Comparison of ENCODE assay signal across 8 mouse cellular contexts in the genomic region with DNA sequence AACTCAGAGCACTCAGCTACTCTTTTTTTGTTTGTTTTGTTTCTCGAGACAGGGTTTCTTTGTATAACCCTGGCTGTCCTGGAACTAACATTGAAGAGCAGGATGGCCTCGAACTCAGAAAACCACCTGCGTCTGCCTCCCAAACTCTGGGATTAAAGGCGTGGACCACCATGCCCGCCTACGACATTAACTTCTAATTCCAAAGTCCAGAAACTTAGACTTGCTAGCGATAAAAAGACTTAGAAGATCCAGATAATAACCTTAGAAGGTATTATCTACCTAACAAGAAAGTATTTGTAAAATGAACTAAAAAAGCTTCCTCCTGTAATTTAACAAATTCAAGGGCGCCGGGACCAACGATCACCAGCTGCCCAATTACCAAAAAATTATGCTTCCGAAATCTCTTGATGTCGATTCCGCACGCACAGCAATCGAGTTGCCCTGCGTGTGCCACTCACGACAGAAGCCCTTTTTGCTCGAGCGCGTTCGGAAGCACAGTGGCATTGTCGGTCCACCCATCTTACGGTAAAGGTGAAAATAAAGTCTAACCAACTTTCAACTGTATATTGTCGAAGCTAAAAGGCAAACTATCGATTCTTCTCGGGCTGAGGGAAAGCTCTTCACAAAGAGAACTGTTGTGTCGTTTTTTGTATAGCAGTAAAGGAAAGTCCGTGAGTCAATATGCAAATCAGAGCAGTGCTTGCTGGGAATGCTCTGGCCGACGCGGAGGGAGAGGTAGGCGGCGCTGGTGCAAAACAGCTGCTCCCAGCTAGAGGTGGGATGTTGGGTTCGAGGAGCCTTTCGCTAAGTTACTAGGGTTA. TPM values are rescaled to one million over a fixed set of nuclear protein-coding genes. Genes with fewer than 3 reads are reported as not detected.
A peak's percentile ranks its signal among the peaks of the same experiment; 100 is the strongest.
DNase-seq lines count a peak whose midpoint lies in the region; ATAC-seq and TF ChIP-seq lines count a peak whose summit lies in the region.

No protein-coding gene starts in this region.

- TF ChIP-seq RAD21 in MEL (IDR thresholded peaks at IDR 0.05; ENCODE audit: low read depth, low read length), result no peak

- peak; percentile 99 for TF ChIP-seq POLR2A in MEL (IDR thresholded peaks at IDR 0.05; ENCODE audit: control insufficient read depth in 1 of 2, insufficient read depth in 1 of 2, low read depth in 1 of 2, low read length in 2 of 2, poor library complexity in 1 of 2)
- TF ChIP-seq POLR2A in cerebellum, adult 2 months (IDR thresholded peaks at IDR 0.05; ENCODE audit: borderline replicate concordance, insufficient read depth, low read length), result peak; percentile 100

- no peaks in the 10 kb centered on the region for H3K27me3 ChIP-seq in MEL (ENCODE audit: control insufficient read depth in 1 of 2, insufficient read depth in 2 of 2, low read length in 2 of 2)
- no peaks in the 10 kb centered on the region for H3K27me3 ChIP-seq in cerebellum, adult 2 months (ENCODE audit: control insufficient read depth, insufficient read depth, low read length)
- no peaks in the 10 kb centered on the region for H3K27me3 ChIP-seq in forebrain, postnatal 0 days (ENCODE audit: insufficient read depth, low read length)
- H3K27me3 ChIP-seq in lung, embryonic 16.5 days (ENCODE audit: control insufficient read depth, insufficient read depth, low read depth, low read length), result no peaks in the 10 kb centered on the region

- H3K36me3 ChIP-seq in MEL (ENCODE audit: control insufficient read depth in 1 of 2, insufficient read depth in 2 of 2, low read length in 2 of 2), result peaks cover 0 to 14% of the 10 kb centered on the region in 2 experiments; a peak in 2 of 4 replicates
- no peaks in the 10 kb centered on the region for H3K36me3 ChIP-seq in forebrain, postnatal 0 days (ENCODE audit: insufficient read depth)
- H3K36me3 ChIP-seq in lung, embryonic 16.5 days (ENCODE audit: control insufficient read depth, insufficient read depth, low read length), result no peaks in the 10 kb centered on the region

- peak in 1 of 3 experiments; percentile 54; a peak in 2 of 6 replicates for TF ChIP-seq CTCF in MEL (IDR thresholded peaks at IDR 0.05 in 2 of 3, conservative IDR thresholded peaks at IDR 0.05 in 1 of 3; ENCODE audit: control insufficient read depth in 1 of 3, insufficient read depth in 1 of 3, low read depth in 2 of 3, low read length in 3 of 3, poor library complexity in 1 of 3, severe bottlenecking in 1 of 3)
- TF ChIP-seq CTCF in cerebellum, adult 2 months (IDR thresholded peaks at IDR 0.05; ENCODE audit: borderline replicate concordance, insufficient read depth, low read depth, low read length), result peak; percentile 15; the same call in 1 of the 2 replicates
- TF ChIP-seq CTCF in forebrain, postnatal 0 days (IDR thresholded peaks at IDR 0.05; ENCODE audit: low read depth), result peak; percentile 72

- under 1% methylated on average over 35 of the region's 35 CpGs for WGBS in cerebellum, adult 2 months
- WGBS in forebrain, postnatal 0 days, result under 1% methylated on average over 35 of the region's 35 CpGs
- under 1% methylated on average over 35 of the region's 35 CpGs for WGBS in lung, embryonic 16.5 days

- peak overlapping the region; percentile 88 for H3K9ac ChIP-seq in MEL (ENCODE audit: control insufficient read depth, low read depth, low read length, poor library complexity, severe bottlenecking)
- peak overlapping the region; percentile 60 for H3K9ac ChIP-seq in forebrain, postnatal 0 days
- H3K9ac ChIP-seq in lung, embryonic 16.5 days (ENCODE audit: low read length), result peak overlapping the region; percentile 62

- DNase-seq in MEL (ENCODE audit: low read depth, low spot score), result peak; percentile 98
- peak; percentile 84 to 85 for DNase-seq in cerebellum, adult 2 months
- DNase-seq in forebrain, postnatal 0 days, result peak; percentile 95
- peak; percentile 83 for DNase-seq in layer of hippocampus, adult 9-10 months (ENCODE audit: low spot score)
- DNase-seq in ovary, postnatal 10 days (ENCODE audit: low spot score), result peak; percentile 69
- peak; percentile 81 to 86 for DNase-seq in thymus, postnatal 10 days (ENCODE audit: low spot score in 2 of 2)

- peaks cover 0 to 9% of the 10 kb centered on the region in 2 experiments; a peak in 1 of 4 replicates for H3K4me1 ChIP-seq in MEL (ENCODE audit: control insufficient read depth in 1 of 2, insufficient read depth in 2 of 2, low read length in 2 of 2)
- H3K4me1 ChIP-seq in cerebellum, adult 2 months (ENCODE audit: control insufficient read depth, insufficient read depth, low read length), result no peaks in the 10 kb centered on the region
- H3K4me1 ChIP-seq in forebrain, postnatal 0 days (ENCODE audit: insufficient read depth), result peaks cover 2% of the 10 kb centered on the region; the same call in 1 of the 2 replicates
- H3K4me1 ChIP-seq in lung, embryonic 16.5 days (replicated peaks; ENCODE audit: control insufficient read depth, insufficient read depth, low read length), result peaks cover 6% of the 10 kb centered on the region; the same call in 1 of the 2 replicates

- H3K4me2 ChIP-seq in forebrain, postnatal 0 days (ENCODE audit: low read depth), result peak overlapping the region; percentile 52
- H3K4me2 ChIP-seq in lung, embryonic 16.5 days (ENCODE audit: low read depth, low read length), result peak overlapping the region; percentile 53

- no peak for TF ChIP-seq EP300 in MEL (IDR thresholded peaks at IDR 0.05; ENCODE audit: low read depth in 1 of 2, low read length in 2 of 2)

- peaks cover 10% of the 10 kb centered on the region for H3K79me2 ChIP-seq in MEL (ENCODE audit: control insufficient read depth, insufficient read depth, low read length, poor library complexity)

- peak; percentile 74 for ATAC-seq in forebrain, postnatal 0 days
- ATAC-seq in hematopoietic stem cell, adult 5-6 weeks (replicated peaks in 1 of 2; ENCODE audit: insufficient read depth in 1 of 2, low FRiP score in 2 of 2, low TSS enrichment in 1 of 2, low read depth in 1 of 2, poor library complexity in 2 of 2, severe bottlenecking in 2 of 2), result peak; percentile 70 to 74
- peak; percentile 79 for ATAC-seq in lung, embryonic 16.5 days (ENCODE audit: low read depth)

- no peaks in the 10 kb centered on the region for H3K9me3 ChIP-seq in MEL (replicated peaks; ENCODE audit: insufficient read depth, low read length)
- no peaks in the 10 kb centered on the region for H3K9me3 ChIP-seq in forebrain, postnatal 0 days (ENCODE audit: low read length)
- H3K9me3 ChIP-seq in lung, embryonic 16.5 days (ENCODE audit: control insufficient read depth, low read length), result no peaks in the 10 kb centered on the region

- peak overlapping the region; percentile 19 to 55; a peak in 3 of 4 replicates for H3K4me3 ChIP-seq in MEL (ENCODE audit: control insufficient read depth in 1 of 2, insufficient read depth in 1 of 2, low read depth in 2 of 2, low read length in 2 of 2)
- peak overlapping the region; percentile 72 for H3K4me3 ChIP-seq in cerebellum, adult 2 months (replicated peaks; ENCODE audit: insufficient read depth, low read depth, low read length)
- H3K4me3 ChIP-seq in forebrain, postnatal 0 days (ENCODE audit: low read depth, low read length), result peak overlapping the region; percentile 33
- peak overlapping the region; percentile 28 for H3K4me3 ChIP-seq in lung, embryonic 16.5 days (ENCODE audit: low read length)

- peak overlapping the region; percentile 100 for H3K27ac ChIP-seq in MEL (ENCODE audit: control insufficient read depth, low read depth, low read length)
- H3K27ac ChIP-seq in cerebellum, adult 2 months (ENCODE audit: insufficient read depth, low read length), result peak overlapping the region; percentile 50; the same call in 1 of the 2 replicates
- H3K27ac ChIP-seq in forebrain, postnatal 0 days (ENCODE audit: low read depth, low read length), result peak overlapping the region; percentile 87
- H3K27ac ChIP-seq in lung, embryonic 16.5 days (ENCODE audit: low read length), result peak overlapping the region; percentile 93

RNA-seq across cellular contexts. Expression of gene Taf12, which starts 4.2 kb away (rescaled TPM):
- 56.7 and 62.6 TPM in 2 replicates for total RNA-seq in MEL (2012; rRNA removed)
- 10 to 100 TPM in 1 of 2 experiments, not detected in 1; 76.4 TPM for polyA plus RNA-seq in MEL (2012; ENCODE audit: insufficient read depth in 1 of 2, insufficient read length in 2 of 2, low read depth in 1 of 2, low replicate concordance in 2 of 2, missing spikeins in 1 of 2)
- polyA plus RNA-seq in cerebellum, adult 2 months (2012; rRNA removed), result 22.5 and 24.3 TPM in 2 replicates
- total RNA-seq in forebrain, postnatal 0 days (2014; rRNA removed), result 8.0 and 15.2 TPM in 2 replicates
- polyA plus RNA-seq in forebrain, postnatal 0 days (2015; fragmentation: Nextera tagmentation; extraction: Ambion mirVana), result 27.8 and 30.5 TPM in 2 replicates
- total RNA-seq in hematopoietic stem cell, adult 5-6 weeks (2017), result 21.3 and 44.1 TPM in 2 replicates
- polyA plus RNA-seq in lung, embryonic 16.5 days (2015; fragmentation: Nextera tagmentation; extraction: Ambion mirVana), result 48.5 and 50.3 TPM in 2 replicates

RNA-seq across cellular contexts. Expression of gene Gmeb1, which starts 8.5 kb away (rescaled TPM):
- 9.9 and 12.0 TPM in 2 replicates for total RNA-seq in MEL (2012; rRNA removed)
- 10 to 100 TPM in 1 of 2 experiments, not detected in 1; 29.6 TPM for polyA plus RNA-seq in MEL (2012; ENCODE audit: insufficient read depth in 1 of 2, insufficient read length in 2 of 2, low read depth in 1 of 2, low replicate concordance in 2 of 2, missing spikeins in 1 of 2)
- polyA plus RNA-seq in cerebellum, adult 2 months (2012; rRNA removed), result 20.5 and 20.6 TPM in 2 replicates
- total RNA-seq in forebrain, postnatal 0 days (2014; rRNA removed), result 17.1 and 21.3 TPM in 2 replicates
- polyA plus RNA-seq in forebrain, postnatal 0 days (2015; fragmentation: Nextera tagmentation; extraction: Ambion mirVana), result 18.0 and 34.0 TPM in 2 replicates
- 25.0 and 31.9 TPM in 2 replicates for total RNA-seq in hematopoietic stem cell, adult 5-6 weeks (2017)
- polyA plus RNA-seq in lung, embryonic 16.5 days (2015; fragmentation: Nextera tagmentation; extraction: Ambion mirVana), result 36.2 and 36.7 TPM in 2 replicates

RNA-seq across cellular contexts. Expression of gene Rab42, which starts 33.2 kb away (rescaled TPM):
- 0.52 and 0.85 TPM in 2 replicates for total RNA-seq in MEL (2012; rRNA removed)
- under 1 TPM in 1 of 2 experiments, not detected in 1; 0.40 TPM for polyA plus RNA-seq in MEL (2012; ENCODE audit: insufficient read depth in 1 of 2, insufficient read length in 2 of 2, low read depth in 1 of 2, low replicate concordance in 2 of 2, missing spikeins in 1 of 2)
- polyA plus RNA-seq in cerebellum, adult 2 months (2012; rRNA removed), result 2.2 and 3.1 TPM in 2 replicates
- total RNA-seq in forebrain, postnatal 0 days (2014; rRNA removed), result 0.71 and 1.8 TPM in 2 replicates
- 2.3 and 2.5 TPM in 2 replicates for polyA plus RNA-seq in forebrain, postnatal 0 days (2015; fragmentation: Nextera tagmentation; extraction: Ambion mirVana)
- total RNA-seq in hematopoietic stem cell, adult 5-6 weeks (2017), result not detected in 2 replicates
- 2.1 and 2.5 TPM in 2 replicates for polyA plus RNA-seq in lung, embryonic 16.5 days (2015; fragmentation: Nextera tagmentation; extraction: Ambion mirVana)

RNA-seq across cellular contexts. Expression of gene Ythdf2, which starts 57.8 kb away (rescaled TPM):
- total RNA-seq in MEL (2012; rRNA removed), result 78.2 and 80.4 TPM in 2 replicates
- polyA plus RNA-seq in MEL (2012; ENCODE audit: insufficient read depth in 1 of 2, insufficient read length in 2 of 2, low read depth in 1 of 2, low replicate concordance in 2 of 2, missing spikeins in 1 of 2), result 100 to 1,000 TPM; 103 to 979 TPM
- 20.7 and 20.8 TPM in 2 replicates for polyA plus RNA-seq in cerebellum, adult 2 months (2012; rRNA removed)
- 77.3 and 83.9 TPM in 2 replicates for total RNA-seq in forebrain, postnatal 0 days (2014; rRNA removed)
- 122 and 126 TPM in 2 replicates for polyA plus RNA-seq in forebrain, postnatal 0 days (2015; fragmentation: Nextera tagmentation; extraction: Ambion mirVana)
- total RNA-seq in hematopoietic stem cell, adult 5-6 weeks (2017), result 77.9 and 81.3 TPM in 2 replicates
- polyA plus RNA-seq in lung, embryonic 16.5 days (2015; fragmentation: Nextera tagmentation; extraction: Ambion mirVana), result 87.7 and 97.8 TPM in 2 replicates

RNA-seq across cellular contexts. Expression of gene Trnau1ap, which starts 59.4 kb away (rescaled TPM):
- 110 and 117 TPM in 2 replicates for total RNA-seq in MEL (2012; rRNA removed)
- polyA plus RNA-seq in MEL (2012; ENCODE audit: insufficient read depth in 1 of 2, insufficient read length in 2 of 2, low read depth in 1 of 2, low replicate concordance in 2 of 2, missing spikeins in 1 of 2), result 100 to 1,000 TPM in 1 of 2 experiments, not detected in 1; 102 TPM
- polyA plus RNA-seq in cerebellum, adult 2 months (2012; rRNA removed), result 17.9 and 19.1 TPM in 2 replicates
- 57.2 and 62.1 TPM in 2 replicates for total RNA-seq in forebrain, postnatal 0 days (2014; rRNA removed)
- 62.1 and 75.6 TPM in 2 replicates for polyA plus RNA-seq in forebrain, postnatal 0 days (2015; fragmentation: Nextera tagmentation; extraction: Ambion mirVana)
- 46.6 and 48.4 TPM in 2 replicates for total RNA-seq in hematopoietic stem cell, adult 5-6 weeks (2017)
- 67.0 TPM in 2 replicates for polyA plus RNA-seq in lung, embryonic 16.5 days (2015; fragmentation: Nextera tagmentation; extraction: Ambion mirVana)

Comparison
In these comparisons a context has a peak if more than half of its experiments do, and no peak if none do; other contexts are left out.
1. Peak in every context shown above with its lines: DNase-seq, ATAC-seq, H3K4me3 ChIP-seq and H3K27ac ChIP-seq.
2. H3K27ac ChIP-seq: peak in every context shown above with its lines; median percentile 100 in MEL; 93 in lung, embryonic 16.5 days; 87 in forebrain, postnatal 0 days; 50 in cerebellum, adult 2 months.